Mouse (Mus musculus): ENCODE results near the gene Tent5c. TPM values are rescaled to one million over a fixed set of nuclear protein-coding genes. Genes with fewer than 3 reads are reported as not detected.
A peak's percentile ranks its signal among the peaks of the same experiment; 100 is the strongest.

Tent5c gene
- polyA plus RNA-seq, 1 experiment from 2014 or later: 132 TPM

DNA sequence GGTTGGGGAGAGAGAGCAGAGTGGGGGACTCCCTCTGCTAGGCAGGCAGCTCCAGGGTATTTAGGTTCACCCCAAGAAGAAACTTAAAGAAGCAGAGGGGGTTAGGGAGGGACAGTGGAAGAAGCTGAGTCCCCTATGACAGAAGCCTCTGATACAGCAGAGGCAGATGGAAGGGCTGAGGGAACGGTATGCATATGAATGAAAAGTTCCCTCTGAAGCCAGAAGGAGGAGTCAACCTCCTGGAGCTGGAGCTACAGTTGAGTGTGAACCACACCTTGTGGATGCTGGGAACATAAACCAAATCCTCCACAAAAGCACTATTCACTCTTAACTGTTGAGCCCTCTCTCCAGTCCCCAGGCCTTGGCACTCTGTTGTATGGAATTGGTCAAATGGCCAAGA lies 32.5 kb upstream of the Tent5c start:
- no peaks in the 10 kb centered on the region for H3K9me3 ChIP-seq (replicated peaks; ENCODE audit: control insufficient read depth, low read length)
- ATAC-seq (ENCODE audit: low read depth): no peak
- H3K4me1 ChIP-seq (ENCODE audit: control insufficient read depth, low read depth, low read length): no peaks in the 10 kb centered on the region
- no peak overlapping the region for H3K4me3 ChIP-seq (ENCODE audit: low read depth, low read length)
- H3K36me3 ChIP-seq (ENCODE audit: control insufficient read depth, insufficient read depth): no peaks in the 10 kb centered on the region
- WGBS (ENCODE audit: insufficient replicate concordance): 57% methylated on average over 1 of the region's 1 CpGs
- no peak overlapping the region for H3K27ac ChIP-seq (ENCODE audit: low read length)
- no peak overlapping the region for H3K9ac ChIP-seq (ENCODE audit: low read depth, low read length)
- H3K4me2 ChIP-seq (ENCODE audit: low read depth, low read length): no peak overlapping the region
- no peaks in the 10 kb centered on the region for H3K27me3 ChIP-seq (ENCODE audit: control insufficient read depth, insufficient read depth, low read depth, low read length)

DNA sequence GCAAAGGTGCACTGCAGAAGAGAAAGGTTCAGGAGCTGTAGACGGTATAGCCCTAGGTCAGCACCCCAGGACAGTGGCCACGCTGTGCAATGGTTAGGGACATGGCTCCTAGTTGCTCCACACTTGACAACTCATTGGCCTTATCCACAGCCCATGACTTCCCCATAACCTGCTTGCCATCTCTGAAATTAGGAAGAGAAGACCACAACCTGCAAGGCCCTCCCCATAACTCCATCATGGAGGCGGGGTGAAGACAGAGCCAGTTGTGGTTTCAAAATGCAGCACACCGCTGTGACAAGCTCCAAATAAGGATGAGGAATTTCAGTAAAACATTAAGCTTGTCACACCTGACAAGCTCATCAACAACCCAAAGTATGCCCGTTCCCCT lies 26.6 kb upstream of the Tent5c start:
- Histone ChIP-seq H3K4me3 (ENCODE audit: low read depth, low read length) (no peak overlapping the region), H3K9me3 (replicated peaks; ENCODE audit: control insufficient read depth, low read length) (no peaks in the 10 kb centered on the region), H3K27ac (ENCODE audit: low read length) (no peak overlapping the region), H3K36me3 (ENCODE audit: control insufficient read depth, insufficient read depth) (no peaks in the 10 kb centered on the region), H3K4me1 (ENCODE audit: control insufficient read depth, low read depth, low read length) (no peaks in the 10 kb centered on the region), H3K4me2 (ENCODE audit: low read depth, low read length) (no peak overlapping the region), H3K9ac (ENCODE audit: low read depth, low read length) (no peak overlapping the region), H3K27me3 (ENCODE audit: control insufficient read depth, insufficient read depth, low read depth, low read length) (peaks cover 4% of the 10 kb centered on the region; the same call in 1 of the 2 replicates)
- ATAC-seq (ENCODE audit: low read depth): 0 out of 2 replicates have a peak, but pooled peaks have one; percentile 6
- WGBS (ENCODE audit: insufficient replicate concordance): 57% methylated on average over 5 of the region's 5 CpGs

DNA sequence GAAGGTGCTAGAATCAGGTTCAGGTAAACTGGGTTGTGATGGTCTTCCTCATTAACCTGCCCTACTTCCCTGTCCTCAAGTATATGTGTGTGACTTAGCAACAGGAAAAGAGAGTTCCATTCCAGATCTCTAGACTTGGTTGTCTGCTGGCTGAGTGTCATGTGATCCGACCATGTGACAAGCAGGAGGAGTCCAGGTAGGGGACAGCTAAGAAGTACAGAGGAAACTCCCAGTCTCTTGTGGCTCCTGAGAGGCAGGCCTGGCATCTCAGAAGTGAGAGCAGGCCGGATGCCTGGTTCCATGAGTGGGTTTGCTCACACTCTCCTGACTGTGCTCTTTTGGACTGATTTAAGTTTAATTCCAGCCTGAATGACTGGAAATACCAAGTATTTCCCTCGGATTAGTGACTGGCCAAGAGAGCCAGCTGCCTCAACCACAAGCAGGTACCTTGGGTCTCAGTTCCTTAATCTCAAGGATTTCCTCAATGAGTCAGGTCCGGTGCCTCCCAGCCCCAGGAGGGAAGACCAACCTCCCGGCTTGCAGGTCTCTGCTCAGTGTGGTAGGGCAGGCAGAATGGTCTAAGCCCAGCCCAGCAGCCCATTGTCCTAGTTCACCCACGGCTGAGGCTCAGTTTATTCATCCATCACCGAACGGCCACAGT lies 26.1 kb upstream of the Tent5c start:
- no peak overlapping the region for H3K9ac ChIP-seq (ENCODE audit: low read depth, low read length)
- H3K4me1 ChIP-seq (ENCODE audit: control insufficient read depth, low read depth, low read length): no peaks in the 10 kb centered on the region
- no peak overlapping the region for H3K27ac ChIP-seq (ENCODE audit: low read length)
- no peak overlapping the region for H3K4me2 ChIP-seq (ENCODE audit: low read depth, low read length)
- peaks cover 4% of the 10 kb centered on the region; the same call in 1 of the 2 replicates for H3K27me3 ChIP-seq (ENCODE audit: control insufficient read depth, insufficient read depth, low read depth, low read length)
- 42% methylated on average over 8 of the region's 8 CpGs for WGBS (ENCODE audit: insufficient replicate concordance)
- ATAC-seq (ENCODE audit: low read depth): peak; percentile 49; the same call in 1 of the 2 replicates
- H3K36me3 ChIP-seq (ENCODE audit: control insufficient read depth, insufficient read depth): no peaks in the 10 kb centered on the region
- no peaks in the 10 kb centered on the region for H3K9me3 ChIP-seq (replicated peaks; ENCODE audit: control insufficient read depth, low read length)
- no peak overlapping the region for H3K4me3 ChIP-seq (ENCODE audit: low read depth, low read length)

DNA sequence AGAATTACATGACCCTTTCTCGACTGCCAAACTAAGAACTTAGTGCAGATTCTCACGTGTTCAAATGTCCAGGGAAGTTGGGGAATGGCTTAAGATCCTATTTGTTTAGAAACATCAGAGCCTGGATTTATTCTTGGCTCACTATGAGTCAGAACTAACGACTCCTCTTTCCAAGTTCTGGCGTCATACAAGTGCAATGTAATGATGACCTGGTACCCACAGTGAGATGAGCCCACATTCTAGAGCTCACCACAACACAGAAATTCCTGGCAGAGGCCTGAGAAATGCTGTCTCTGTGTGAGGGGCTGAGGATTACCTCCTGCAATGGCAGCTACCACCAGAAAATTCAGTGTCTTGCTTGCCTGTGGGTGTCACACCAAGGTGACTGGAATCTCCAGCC lies 18.1 kb upstream of the Tent5c start:
- WGBS (ENCODE audit: insufficient replicate concordance): 60% methylated on average over 4 of the region's 4 CpGs
- ATAC-seq (ENCODE audit: low read depth): no peak
- Histone ChIP-seq H3K9ac (ENCODE audit: low read depth, low read length) (no peak overlapping the region), H3K9me3 (replicated peaks; ENCODE audit: control insufficient read depth, low read length) (no peaks in the 10 kb centered on the region), H3K4me3 (ENCODE audit: low read depth, low read length) (no peak overlapping the region), H3K4me2 (ENCODE audit: low read depth, low read length) (no peak overlapping the region), H3K4me1 (ENCODE audit: control insufficient read depth, low read depth, low read length) (no peaks in the 10 kb centered on the region; the same call in 1 of the 2 replicates), H3K36me3 (ENCODE audit: control insufficient read depth, insufficient read depth) (no peaks in the 10 kb centered on the region), H3K27ac (ENCODE audit: low read length) (no peak overlapping the region), H3K27me3 (ENCODE audit: control insufficient read depth, insufficient read depth, low read depth, low read length) (no peaks in the 10 kb centered on the region)

DNA sequence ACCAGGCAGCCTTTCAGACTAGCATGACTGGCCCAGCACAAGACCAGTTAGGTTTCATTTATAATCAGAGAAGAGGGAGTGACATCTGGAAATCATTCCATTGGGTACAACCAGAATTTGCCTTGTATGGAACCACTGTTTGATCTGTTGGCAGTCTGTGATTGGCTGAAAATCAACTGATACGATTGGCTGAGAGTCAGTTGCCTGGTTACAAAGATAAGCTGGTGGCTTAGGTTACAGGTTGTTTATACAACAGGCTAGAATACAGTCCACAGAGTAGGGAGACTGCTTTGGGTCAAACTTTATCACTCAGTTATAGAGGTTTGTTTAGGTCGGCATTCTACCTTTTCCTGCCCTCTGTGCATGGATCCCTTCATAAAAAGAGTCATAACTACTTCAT lies 17.6 kb upstream of the Tent5c start:
- H3K4me2 ChIP-seq (ENCODE audit: low read depth, low read length): no peak overlapping the region
- ATAC-seq (ENCODE audit: low read depth): peak; percentile 74
- H3K9me3 ChIP-seq (replicated peaks; ENCODE audit: control insufficient read depth, low read length): no peaks in the 10 kb centered on the region
- H3K4me3 ChIP-seq (ENCODE audit: low read depth, low read length): no peak overlapping the region
- no peaks in the 10 kb centered on the region; the same call in 1 of the 2 replicates for H3K4me1 ChIP-seq (ENCODE audit: control insufficient read depth, low read depth, low read length)
- WGBS (ENCODE audit: insufficient replicate concordance): 52% methylated on average over 2 of the region's 2 CpGs
- no peaks in the 10 kb centered on the region for H3K36me3 ChIP-seq (ENCODE audit: control insufficient read depth, insufficient read depth)
- no peak overlapping the region for H3K9ac ChIP-seq (ENCODE audit: low read depth, low read length)
- no peaks in the 10 kb centered on the region for H3K27me3 ChIP-seq (ENCODE audit: control insufficient read depth, insufficient read depth, low read depth, low read length)
- H3K27ac ChIP-seq (ENCODE audit: low read length): no peak overlapping the region

DNA sequence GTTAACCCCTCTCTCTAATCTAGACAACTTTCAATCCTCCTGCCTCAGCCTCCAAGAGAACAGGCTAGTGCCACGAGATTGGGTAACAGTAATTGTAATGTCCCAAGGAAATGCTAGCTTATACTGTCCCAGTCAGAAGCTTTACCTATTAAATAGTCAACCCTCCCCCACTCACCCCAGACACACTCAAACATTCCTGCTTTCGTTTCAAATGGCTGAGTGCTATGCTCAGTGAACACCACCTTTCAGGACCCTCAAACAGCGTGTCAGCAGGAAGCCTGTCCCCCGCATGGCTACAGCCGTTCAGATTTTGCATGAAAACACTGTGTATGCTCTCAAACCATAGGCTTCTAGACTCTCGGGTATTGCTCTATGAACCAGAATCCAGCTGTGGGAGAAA lies 14.8 kb upstream of the Tent5c start:
- no peak overlapping the region for H3K4me3 ChIP-seq (ENCODE audit: low read depth, low read length)
- no peak overlapping the region for H3K27ac ChIP-seq (ENCODE audit: low read length)
- no peaks in the 10 kb centered on the region for H3K9me3 ChIP-seq (replicated peaks; ENCODE audit: control insufficient read depth, low read length)
- no peaks in the 10 kb centered on the region; the same call in 1 of the 2 replicates for H3K4me1 ChIP-seq (ENCODE audit: control insufficient read depth, low read depth, low read length)
- no peak overlapping the region for H3K4me2 ChIP-seq (ENCODE audit: low read depth, low read length)
- no peaks in the 10 kb centered on the region for H3K27me3 ChIP-seq (ENCODE audit: control insufficient read depth, insufficient read depth, low read depth, low read length)
- no peaks in the 10 kb centered on the region for H3K36me3 ChIP-seq (ENCODE audit: control insufficient read depth, insufficient read depth)
- 62% methylated on average over 6 of the region's 6 CpGs for WGBS (ENCODE audit: insufficient replicate concordance)
- ATAC-seq (ENCODE audit: low read depth): no peak
- no peak overlapping the region for H3K9ac ChIP-seq (ENCODE audit: low read depth, low read length)

DNA sequence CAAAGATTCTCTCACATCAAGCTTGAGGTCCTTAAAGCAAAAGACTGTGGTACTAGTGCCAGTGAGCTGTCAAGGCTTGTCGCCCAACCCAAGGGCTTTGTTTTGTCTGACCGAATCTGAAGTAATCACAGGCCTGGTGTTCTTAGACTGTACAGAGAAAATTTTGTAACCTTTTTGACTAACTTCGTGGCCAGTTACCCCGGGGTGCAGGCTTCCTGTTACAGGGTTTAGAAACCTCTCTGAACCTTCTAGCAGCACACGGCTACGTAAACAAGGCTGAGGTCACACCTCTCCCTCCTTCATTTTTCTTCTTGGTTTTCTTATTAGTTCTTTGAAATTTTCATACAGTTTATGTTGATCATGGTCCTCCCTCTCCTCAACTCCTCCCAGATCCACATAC lies 13.4 kb upstream of the Tent5c start:
- no peaks in the 10 kb centered on the region for H3K36me3 ChIP-seq (ENCODE audit: control insufficient read depth, insufficient read depth)
- no peak overlapping the region for H3K4me2 ChIP-seq (ENCODE audit: low read depth, low read length)
- no peak overlapping the region for H3K4me3 ChIP-seq (ENCODE audit: low read depth, low read length)
- no peaks in the 10 kb centered on the region; the same call in 1 of the 2 replicates for H3K4me1 ChIP-seq (ENCODE audit: control insufficient read depth, low read depth, low read length)
- H3K27ac ChIP-seq (ENCODE audit: low read length): no peak overlapping the region
- H3K27me3 ChIP-seq (ENCODE audit: control insufficient read depth, insufficient read depth, low read depth, low read length): no peaks in the 10 kb centered on the region
- WGBS (ENCODE audit: insufficient replicate concordance): 51% methylated on average over 6 of the region's 6 CpGs
- no peaks in the 10 kb centered on the region for H3K9me3 ChIP-seq (replicated peaks; ENCODE audit: control insufficient read depth, low read length)
- ATAC-seq (ENCODE audit: low read depth): no peak
- H3K9ac ChIP-seq (ENCODE audit: low read depth, low read length): no peak overlapping the region

DNA sequence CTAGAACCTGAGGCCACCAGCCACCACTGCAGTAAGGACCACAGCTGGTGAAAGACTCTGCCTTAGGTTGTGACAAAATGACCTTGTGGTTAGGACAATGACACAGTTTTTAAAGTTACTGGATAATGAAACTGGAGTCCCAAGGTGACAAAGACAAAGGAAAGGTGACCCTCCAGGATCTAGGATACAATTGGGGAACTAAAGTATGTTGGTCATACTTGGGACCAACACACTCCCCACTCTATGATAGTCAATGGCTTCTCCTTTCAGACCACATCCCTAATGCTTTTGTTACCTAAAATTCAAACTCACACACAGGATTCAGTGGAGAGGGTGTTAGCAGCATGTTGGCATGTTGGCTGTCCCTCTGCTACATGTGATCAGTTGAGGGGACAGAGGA lies 12.8 kb upstream of the Tent5c start:
- no peaks in the 10 kb centered on the region for H3K9me3 ChIP-seq (replicated peaks; ENCODE audit: control insufficient read depth, low read length)
- no peaks in the 10 kb centered on the region; the same call in 1 of the 2 replicates for H3K4me1 ChIP-seq (ENCODE audit: control insufficient read depth, low read depth, low read length)
- no peak overlapping the region for H3K4me2 ChIP-seq (ENCODE audit: low read depth, low read length)
- ATAC-seq (ENCODE audit: low read depth): no peak
- 0 out of 2 replicates have a peak overlapping the region, but pooled peaks have one; percentile 22 for H3K27ac ChIP-seq (ENCODE audit: low read length)
- H3K9ac ChIP-seq (ENCODE audit: low read depth, low read length): no peak overlapping the region
- no peaks in the 10 kb centered on the region for H3K36me3 ChIP-seq (ENCODE audit: control insufficient read depth, insufficient read depth)
- no peaks in the 10 kb centered on the region for H3K27me3 ChIP-seq (ENCODE audit: control insufficient read depth, insufficient read depth, low read depth, low read length)
- H3K4me3 ChIP-seq (ENCODE audit: low read depth, low read length): no peak overlapping the region

DNA sequence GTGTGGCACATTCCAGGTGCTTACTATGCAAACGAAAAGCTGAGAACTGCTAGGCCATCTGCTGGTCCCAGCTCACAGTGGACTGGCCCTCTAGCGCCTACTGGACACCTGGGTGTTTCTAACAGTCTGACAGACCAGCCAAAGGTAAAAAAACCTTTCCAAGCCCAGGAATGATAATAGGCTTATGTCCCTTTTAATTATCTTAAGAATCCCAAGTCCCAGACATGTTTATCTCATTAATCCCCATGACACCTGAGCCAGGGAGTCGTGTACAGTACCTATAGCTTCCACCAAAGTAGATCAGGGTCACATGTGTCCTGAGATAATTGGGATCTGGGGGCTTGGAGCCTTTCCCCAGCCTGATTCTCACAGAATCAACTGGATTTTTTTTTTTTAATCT lies 7.0 kb upstream of the Tent5c start:
- Histone ChIP-seq H3K27ac (ENCODE audit: low read length) (no peak overlapping the region), H3K4me2 (ENCODE audit: low read depth, low read length) (no peak overlapping the region), H3K9ac (ENCODE audit: low read depth, low read length) (no peak overlapping the region), H3K4me1 (ENCODE audit: control insufficient read depth, low read depth, low read length) (no peaks in the 10 kb centered on the region; the same call in 1 of the 2 replicates), H3K27me3 (ENCODE audit: control insufficient read depth, insufficient read depth, low read depth, low read length) (no peaks in the 10 kb centered on the region), H3K9me3 (replicated peaks; ENCODE audit: control insufficient read depth, low read length) (no peaks in the 10 kb centered on the region), H3K36me3 (ENCODE audit: control insufficient read depth, insufficient read depth) (no peaks in the 10 kb centered on the region), H3K4me3 (ENCODE audit: low read depth, low read length) (no peak overlapping the region)
- no peak for ATAC-seq (ENCODE audit: low read depth)
- 62% methylated on average over 3 of the region's 3 CpGs for WGBS (ENCODE audit: insufficient replicate concordance)
